Comparison of ENCODE assay signal across 10 mouse cellular contexts in the genomic region with DNA sequence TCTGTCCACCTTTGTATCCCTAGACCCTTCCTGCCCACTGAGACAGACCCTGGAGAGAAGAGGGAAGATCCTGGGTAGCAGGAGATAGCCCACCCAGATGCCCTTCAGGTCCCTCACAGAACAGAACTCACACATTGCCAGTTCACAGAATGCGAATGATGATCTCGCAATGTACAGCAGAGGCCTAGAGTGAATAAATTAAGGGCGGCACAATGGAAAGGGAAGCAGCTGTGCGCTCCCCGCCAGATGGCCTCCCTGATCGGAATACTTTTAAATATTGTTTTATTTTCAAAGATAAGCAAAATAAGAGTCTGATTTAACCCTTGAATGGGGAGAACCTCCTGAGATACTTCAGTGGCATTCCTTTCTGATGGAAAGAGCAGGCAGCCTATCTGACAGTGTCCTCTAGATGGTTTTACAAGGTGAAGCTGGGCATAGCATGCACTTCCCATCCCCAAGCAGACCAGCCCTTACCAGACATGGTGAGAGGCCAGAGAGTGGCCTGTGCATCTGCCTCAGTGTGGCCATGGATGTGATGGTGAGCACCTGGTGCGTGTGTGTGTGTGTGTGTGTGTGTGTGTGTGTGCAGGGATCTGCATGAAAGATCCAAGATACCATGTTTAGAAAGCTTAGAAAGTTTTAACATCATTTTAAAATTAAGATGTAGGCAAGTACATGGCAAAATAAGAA. TPM values are rescaled to one million over a fixed set of nuclear protein-coding genes. Genes with fewer than 3 reads are reported as not detected.
DNase-seq lines count a peak whose midpoint lies in the region; ATAC-seq and TF ChIP-seq lines count a peak whose summit lies in the region.
"Had no signal": no experiment of that assay in that cellular context is flagged by ENCODE, and none has a peak within 500 bp of the region (broad histone marks: within the 10 kb centered on the region; RNA-seq: fewer than 3 reads in every experiment).

No protein-coding gene starts in this region.

- H3K27me3 ChIP-seq in lung, embryonic 14.5 days (ENCODE audit: insufficient read depth, low read length): no peaks in the 10 kb centered on the region
- no peaks in the 10 kb centered on the region for H3K27me3 ChIP-seq in forebrain, embryonic 10.5 days (ENCODE audit: poor library complexity, severe bottlenecking)
- H3K27me3 ChIP-seq in hindbrain, embryonic 16.5 days (replicated peaks; ENCODE audit: control insufficient read depth, insufficient read depth, low read length): no peaks in the 10 kb centered on the region
- no peaks in the 10 kb centered on the region for H3K27me3 ChIP-seq in neural tube, embryonic 13.5 days
- no peaks in the 10 kb centered on the region for H3K27me3 ChIP-seq in liver, embryonic 12.5 days (replicated peaks)
- H3K27me3 ChIP-seq: embryonic facial prominence, embryonic 15.5 days had no signal

- no peak overlapping the region for H3K4me2 ChIP-seq in lung, embryonic 14.5 days
- no peak overlapping the region for H3K4me2 ChIP-seq in hindbrain, embryonic 16.5 days (ENCODE audit: low read length)
- no peak overlapping the region for H3K4me2 ChIP-seq in neural tube, embryonic 13.5 days
- no peak overlapping the region for H3K4me2 ChIP-seq in liver, embryonic 12.5 days
- H3K4me2 ChIP-seq: embryonic facial prominence, embryonic 15.5 days had no signal

- H3K4me3 ChIP-seq in lung, embryonic 14.5 days (ENCODE audit: low read depth, low read length): no peak overlapping the region
- H3K4me3 ChIP-seq in forebrain, embryonic 10.5 days: no peak overlapping the region
- H3K4me3 ChIP-seq in hindbrain, embryonic 16.5 days (ENCODE audit: low read length): no peak overlapping the region
- no peak overlapping the region for H3K4me3 ChIP-seq in neural tube, embryonic 13.5 days
- no peak overlapping the region for H3K4me3 ChIP-seq in liver, embryonic 12.5 days
- H3K4me3 ChIP-seq: embryonic facial prominence, embryonic 15.5 days had no signal

- no peak overlapping the region for H3K9ac ChIP-seq in lung, embryonic 14.5 days
- no peak overlapping the region for H3K9ac ChIP-seq in hindbrain, embryonic 16.5 days (ENCODE audit: low read depth, low read length)
- no peak overlapping the region for H3K9ac ChIP-seq in neural tube, embryonic 13.5 days
- no peak overlapping the region for H3K9ac ChIP-seq in liver, embryonic 12.5 days
- H3K9ac ChIP-seq: embryonic facial prominence, embryonic 15.5 days had no signal

- DNase-seq in lung, embryonic 14.5 days: peak; percentile 59
- no peak for DNase-seq in lung, postnatal 4 days
- DNase-seq in forebrain, embryonic 10.5 days (ENCODE audit: extremely low spot score, low spot score): no peak
- DNase-seq in ovary, postnatal 10 days (ENCODE audit: low spot score): no peak
- no peak for DNase-seq in ovary, postnatal 14 days (ENCODE audit: low spot score)
- DNase-seq: kidney, adult 18-20 months had no signal

- no peak for TF ChIP-seq CTCF in lung, embryonic 14.5 days (IDR thresholded peaks at IDR 0.05; ENCODE audit: low read depth)

- peaks cover 34% of the 10 kb centered on the region for H3K4me1 ChIP-seq in lung, embryonic 14.5 days (ENCODE audit: insufficient read depth)
- peaks cover 62% of the 10 kb centered on the region for H3K4me1 ChIP-seq in forebrain, embryonic 10.5 days
- peaks cover 45% of the 10 kb centered on the region for H3K4me1 ChIP-seq in hindbrain, embryonic 16.5 days (ENCODE audit: control insufficient read depth, insufficient read depth, low read depth, low read length)
- H3K4me1 ChIP-seq in neural tube, embryonic 13.5 days (replicated peaks): peaks cover 85% of the 10 kb centered on the region
- peaks cover 39% of the 10 kb centered on the region for H3K4me1 ChIP-seq in liver, embryonic 12.5 days

- ATAC-seq in lung, embryonic 14.5 days (ENCODE audit: insufficient read depth): no peak
- ATAC-seq in hindbrain, embryonic 16.5 days: no peak
- ATAC-seq in neural tube, embryonic 13.5 days (ENCODE audit: low read depth): no peak
- ATAC-seq in liver, embryonic 12.5 days: no peak

- 38% methylated on average over 7 of the region's 7 CpGs for WGBS in lung, embryonic 14.5 days
- WGBS in forebrain, embryonic 10.5 days: 87% methylated on average over 7 of the region's 7 CpGs
- 37% methylated on average over 7 of the region's 7 CpGs for WGBS in hindbrain, embryonic 16.5 days
- 36% methylated on average over 7 of the region's 7 CpGs for WGBS in neural tube, embryonic 13.5 days
- 73% methylated on average over 7 of the region's 7 CpGs for WGBS in liver, embryonic 12.5 days (ENCODE audit: insufficient replicate concordance)

- H3K9me3 ChIP-seq in lung, embryonic 14.5 days (ENCODE audit: low read depth, low read length): no peaks in the 10 kb centered on the region
- no peaks in the 10 kb centered on the region for H3K9me3 ChIP-seq in forebrain, embryonic 10.5 days
- H3K9me3 ChIP-seq in hindbrain, embryonic 16.5 days (ENCODE audit: control insufficient read depth, low read length): no peaks in the 10 kb centered on the region
- no peaks in the 10 kb centered on the region for H3K9me3 ChIP-seq in neural tube, embryonic 13.5 days
- H3K9me3 ChIP-seq in liver, embryonic 12.5 days (replicated peaks): no peaks in the 10 kb centered on the region
- H3K9me3 ChIP-seq: embryonic facial prominence, embryonic 15.5 days had no signal

- no peaks in the 10 kb centered on the region for H3K36me3 ChIP-seq in lung, embryonic 14.5 days (ENCODE audit: insufficient read depth)
- no peaks in the 10 kb centered on the region for H3K36me3 ChIP-seq in forebrain, embryonic 10.5 days (replicated peaks)
- H3K36me3 ChIP-seq in hindbrain, embryonic 16.5 days (ENCODE audit: control insufficient read depth, insufficient read depth, low read length): no peaks in the 10 kb centered on the region
- H3K36me3 ChIP-seq in neural tube, embryonic 13.5 days: no peaks in the 10 kb centered on the region
- H3K36me3 ChIP-seq in liver, embryonic 12.5 days: no peaks in the 10 kb centered on the region
- H3K36me3 ChIP-seq: embryonic facial prominence, embryonic 15.5 days had no signal

- peak overlapping the region; percentile 62; the same call in 1 of the 2 replicates for H3K27ac ChIP-seq in lung, embryonic 14.5 days (ENCODE audit: low read depth)
- H3K27ac ChIP-seq in forebrain, embryonic 10.5 days: peak overlapping the region; percentile 70
- H3K27ac ChIP-seq in hindbrain, embryonic 16.5 days (ENCODE audit: low read depth, low read length): peak overlapping the region; percentile 68; the same call in 1 of the 2 replicates
- H3K27ac ChIP-seq in neural tube, embryonic 13.5 days (replicated peaks): peak overlapping the region; percentile 79
- H3K27ac ChIP-seq in liver, embryonic 12.5 days: no peak overlapping the region

RNA-seq across cellular contexts. Expression of a gene that starts 32.8 kb away (rescaled TPM):
- 17.1 and 18.3 TPM in 2 replicates for polyA plus RNA-seq in lung, embryonic 14.5 days (2014; fragmentation: Nextera tagmentation; extraction: Ambion mirVana)
- 9.2 and 9.7 TPM in 2 replicates for polyA plus RNA-seq in forebrain, embryonic 10.5 days (2016; fragmentation: Nextera tagmentation; extraction: Ambion mirVana)
- polyA plus RNA-seq in hindbrain, embryonic 16.5 days (2015; fragmentation: Nextera tagmentation; extraction: Ambion mirVana): 18.5 and 24.4 TPM in 2 replicates
- polyA plus RNA-seq in neural tube, embryonic 13.5 days (2015; fragmentation: Nextera tagmentation; extraction: Ambion mirVana): 21.9 and 22.5 TPM in 2 replicates
- polyA plus RNA-seq in liver, embryonic 12.5 days (2016; fragmentation: Nextera tagmentation; extraction: Ambion mirVana): 8.9 and 9.5 TPM in 2 replicates
